Mouse (Mus musculus) testis, adult 2 months (tissue): Measurements from ENCODE around the gene Wnt4.

Experiments
- CTCF ChIP-seq: fragments of 200-500 bp; IDR thresholded peaks from 2 replicates; pipeline ENCODE4 v1.5.1; 2012; ENCODE audit warnings: low read depth, mild to moderate bottlenecking, inconsistent platforms, low read length, moderate library complexity; ENCODE audit not compliant: control insufficient read depth, insufficient read depth, insufficient replicate concordance
- POLR2A ChIP-seq: fragments of 200-500 bp; IDR thresholded peaks from 2 replicates; pipeline ENCODE4 v1.6.1; 2012; ENCODE audit warnings: low read depth, mild to moderate bottlenecking, inconsistent platforms, low read length, moderate library complexity; ENCODE audit not compliant: control insufficient read depth

- TF ChIP-seq POLR2A (no peak), CTCF (no peak)
Observed at GRCm38 (mm10) chr4:137274304-137274703, 3.0 kb upstream of the Wnt4 start.
